Mouse (Mus musculus) activated CD4-positive, CD25-positive, alpha-beta regulatory T cell, adult 4 months (primary cell): ENCODE measurements around the gene Prrg2. TPM values are rescaled to one million over a fixed set of nuclear protein-coding genes. Genes with fewer than 3 reads are reported as not detected.

ENCODE experiments used
- ATAC-seq: one replicate; pipeline ENCODE4 v1.8.0; 2017
- polyA plus RNA-seq, 2 experiments: library from polyadenylated mRNA; unstranded; fragments of 100-300 nt; shearing (Covaris generic); gene quantifications; one replicate each; pipeline ENCODE4 v1.2.1; 2017

Gene Prrg2
- polyA plus RNA-seq, 2 experiments from 2014 or later, result 0.41 to 1.2 TPM

DNA sequence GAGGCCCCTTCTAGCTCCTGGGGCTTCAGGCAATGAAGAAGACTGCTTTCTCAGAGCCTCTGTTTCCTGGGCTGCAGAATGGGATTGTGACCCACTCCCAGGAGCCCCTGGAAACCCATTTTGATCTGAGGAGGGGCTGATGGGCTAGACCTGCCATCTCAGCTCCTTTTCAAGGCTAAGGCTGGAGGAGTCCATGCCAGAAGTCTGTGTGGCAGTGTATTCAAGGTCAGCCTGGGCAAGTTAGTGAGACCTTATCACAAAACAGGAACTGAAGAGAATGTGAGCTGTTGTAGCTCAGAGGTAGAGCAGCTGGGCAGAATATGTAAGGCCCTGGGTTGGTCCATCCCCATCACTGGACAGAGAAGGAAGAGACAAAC lies 5.5 kb downstream of the Prrg2 start:
- ATAC-seq, result no peak

DNA sequence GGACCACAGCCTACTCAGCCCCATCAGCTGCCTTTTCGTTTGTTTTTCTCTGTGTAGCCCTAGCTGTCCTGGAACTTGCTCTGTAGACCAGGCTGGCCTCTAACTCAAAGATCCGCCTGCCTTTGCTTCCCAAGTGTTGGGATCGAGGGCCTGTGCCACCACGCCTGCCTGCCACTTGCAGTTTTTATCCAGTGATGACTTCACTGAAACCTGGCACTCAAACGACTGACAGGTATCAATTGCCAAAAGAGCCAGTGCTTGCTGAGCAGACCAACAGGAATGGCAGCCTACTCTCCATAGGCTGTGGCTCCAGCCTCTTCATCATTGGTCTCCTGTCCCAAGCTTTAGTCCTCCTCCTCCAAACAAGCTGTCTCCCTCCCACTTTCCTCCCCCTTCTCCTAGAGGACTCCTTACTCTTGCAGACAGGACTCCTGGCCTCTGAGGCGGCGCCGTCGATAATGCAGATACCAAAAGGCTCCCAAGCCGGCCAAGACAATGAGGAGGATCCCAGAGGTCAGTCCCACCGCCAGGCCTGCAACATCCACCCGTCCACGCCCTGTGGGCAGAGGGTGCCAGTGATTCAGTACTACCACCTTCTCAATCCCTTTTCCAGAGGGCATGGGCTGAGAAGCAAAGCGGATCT lies 6.0 kb downstream of the Prrg2 start:
- ATAC-seq, result no peak

DNA sequence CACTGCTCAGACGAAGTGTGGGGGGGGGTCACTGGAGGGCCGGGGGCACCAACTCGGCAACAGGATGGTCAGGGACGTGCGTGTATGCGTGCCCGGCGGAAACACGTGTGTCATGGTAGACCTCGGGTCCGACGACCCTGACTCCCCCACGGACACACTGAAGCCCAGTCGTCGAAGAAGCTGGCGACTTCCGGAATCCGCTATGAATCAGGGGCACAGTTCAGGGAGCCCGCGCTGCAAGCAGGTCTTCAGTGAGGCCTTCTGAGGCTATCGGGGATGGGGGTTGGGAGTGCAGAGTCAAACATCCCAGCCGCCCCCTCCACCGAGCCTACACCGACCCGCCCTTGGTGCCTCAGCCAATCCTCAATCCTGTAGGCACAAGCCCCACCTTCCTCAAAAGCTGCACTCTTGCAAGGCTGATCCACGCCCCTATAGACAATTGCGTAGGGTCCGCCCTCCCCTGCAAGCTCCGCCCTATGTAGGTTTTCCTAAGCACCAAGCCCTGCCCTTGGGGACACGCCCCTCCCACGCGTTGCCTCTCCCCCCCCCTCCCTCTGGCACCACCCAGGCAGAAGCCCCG lies 8.5 kb downstream of the Prrg2 start:
- peak; percentile 92 for ATAC-seq

DNA sequence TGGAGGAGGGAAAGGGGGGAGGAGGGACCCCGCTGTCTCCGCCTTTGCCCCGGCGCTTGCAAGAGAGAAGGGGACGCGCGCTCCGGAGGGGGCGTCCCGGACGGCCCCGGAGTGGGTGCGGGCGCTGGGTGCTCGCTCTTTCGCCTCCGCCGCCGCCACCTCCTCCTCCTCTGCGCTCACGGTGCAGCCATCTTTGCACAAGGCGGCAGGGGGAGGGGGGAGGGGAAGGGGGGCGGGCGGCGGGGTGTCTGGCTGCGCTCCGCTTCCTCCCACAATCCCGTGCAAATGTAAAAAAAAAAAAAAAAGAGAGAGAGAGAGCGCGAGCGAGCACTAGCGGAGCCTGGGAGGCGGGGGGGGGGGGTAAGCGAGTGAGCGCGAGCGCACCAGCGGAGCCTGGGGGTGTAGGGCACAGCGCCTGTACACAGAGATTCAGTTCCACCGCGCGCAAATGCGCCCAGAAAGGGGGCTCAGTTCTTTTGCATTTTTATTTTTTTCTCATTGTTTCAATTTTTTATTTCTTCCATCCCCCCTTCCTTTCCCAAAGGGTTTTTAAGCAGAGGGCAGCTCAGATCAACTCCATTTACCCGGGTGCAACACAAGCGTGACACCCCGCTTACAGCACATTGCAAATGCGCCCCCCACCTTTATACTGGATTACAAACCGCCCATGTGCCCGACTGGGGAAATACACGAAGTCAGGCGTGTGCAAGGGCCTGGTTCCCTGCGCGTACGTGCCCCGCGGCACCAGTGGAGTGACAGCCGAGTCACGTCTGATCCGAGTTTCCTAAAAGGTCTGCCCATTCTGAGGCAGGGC lies 9.2 kb downstream of the Prrg2 start:
- ATAC-seq, result peak; percentile 45

DNA sequence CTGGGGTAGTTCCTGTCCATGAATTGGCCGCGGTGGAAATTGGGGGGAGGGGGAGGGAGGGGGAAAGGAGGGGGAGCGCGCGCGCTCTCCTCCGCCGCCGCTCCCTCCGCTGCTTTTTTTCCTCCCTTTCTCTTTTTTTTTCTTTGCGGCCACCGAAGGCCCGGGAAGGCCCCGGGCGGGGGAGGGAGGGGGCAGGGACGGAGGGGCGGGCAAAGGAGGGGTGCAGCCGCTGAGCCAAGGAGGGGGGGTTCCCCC lies 9.7 kb downstream of the Prrg2 start, which contains the start of gene Prr12:
Prr12 (minus strand) TSS at position 20 of the 255 bp plus-strand sequence.
- no peak for ATAC-seq

DNA sequence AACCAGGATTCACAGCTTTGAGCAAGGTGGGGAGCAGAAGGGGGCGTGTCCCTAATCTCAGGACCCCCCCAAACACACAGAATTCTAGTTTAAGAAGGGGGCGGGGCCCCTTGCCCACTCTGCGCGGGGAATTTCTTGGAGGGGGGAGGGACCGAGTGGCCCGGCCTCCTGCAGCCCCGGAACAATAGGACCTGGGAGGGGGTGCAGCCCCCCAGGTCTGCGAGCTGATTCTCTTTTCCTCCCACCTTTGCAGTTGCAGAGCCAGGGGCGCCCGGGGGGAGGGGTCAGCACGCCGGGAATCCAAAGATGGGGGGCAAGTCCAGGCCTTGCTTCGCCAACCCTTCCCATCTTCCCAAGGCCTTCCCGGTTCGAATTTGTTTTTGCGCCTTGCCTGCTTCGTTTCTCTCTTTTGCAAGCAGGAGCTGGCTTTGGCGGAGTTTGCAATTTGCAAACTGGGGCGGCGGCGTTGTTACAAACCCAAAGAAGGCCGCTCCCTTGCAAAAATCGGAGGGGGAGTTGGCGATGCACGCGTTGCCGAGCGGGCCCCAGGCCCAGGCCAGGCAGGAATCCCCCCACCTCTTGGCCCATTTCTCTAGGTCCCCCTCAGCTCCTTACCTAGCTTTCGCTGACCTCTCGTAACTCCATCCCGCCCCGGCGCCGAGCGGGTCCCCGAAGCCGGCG lies 10.2 kb downstream of the Prrg2 start:
- ATAC-seq, result no peak

DNA sequence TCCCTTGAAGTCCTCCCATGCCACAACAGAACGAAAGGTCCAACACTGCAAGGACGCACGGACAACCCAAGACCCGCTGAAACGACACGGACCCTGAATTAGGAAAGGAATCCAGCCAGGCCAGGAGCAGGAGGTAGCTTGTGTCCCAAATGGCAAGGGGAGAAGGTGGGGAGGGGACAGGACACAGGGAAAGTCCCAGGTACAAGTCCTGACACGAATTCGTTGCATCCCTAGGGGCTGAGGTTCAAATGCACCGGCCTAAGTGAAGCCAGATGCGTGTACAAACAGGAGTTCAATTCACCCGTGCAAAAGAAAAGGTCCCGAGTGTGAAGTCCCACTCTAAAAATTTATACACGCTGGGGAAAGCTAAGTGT lies 10.9 kb downstream of the Prrg2 start:
- ATAC-seq, result no peak

DNA sequence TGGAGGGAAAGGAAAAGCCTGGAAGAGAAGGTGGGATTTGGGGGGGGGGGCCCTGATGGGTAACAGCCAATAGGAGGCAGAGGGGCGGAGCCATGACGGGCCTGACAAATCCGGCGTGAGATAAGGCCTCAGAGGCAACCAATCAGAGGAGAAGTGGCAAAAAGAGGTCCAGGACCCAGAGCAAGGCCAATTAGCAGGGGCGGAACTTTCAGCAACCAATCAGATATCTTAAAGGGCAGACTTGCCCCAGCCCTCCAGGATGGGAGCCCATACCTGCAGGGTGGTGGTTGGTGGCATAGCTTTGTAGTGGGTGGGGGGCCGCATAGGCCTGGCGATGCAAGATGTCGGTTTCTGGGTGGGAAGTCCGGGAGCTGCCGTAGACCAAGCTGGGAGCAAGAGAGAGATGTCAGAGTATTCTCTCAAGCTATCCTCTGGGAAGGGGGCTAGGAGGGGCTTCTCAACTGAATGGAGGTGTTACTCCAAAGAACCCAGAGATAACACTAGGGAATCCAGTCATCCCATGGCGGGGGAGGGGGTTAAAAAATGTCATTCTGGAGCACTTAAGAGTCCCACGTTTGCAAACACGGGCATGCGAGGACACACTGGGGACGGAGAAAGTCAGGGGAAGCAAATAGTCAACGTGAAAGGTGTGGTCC lies 11.4 kb downstream of the Prrg2 start:
- no peak for ATAC-seq

DNA sequence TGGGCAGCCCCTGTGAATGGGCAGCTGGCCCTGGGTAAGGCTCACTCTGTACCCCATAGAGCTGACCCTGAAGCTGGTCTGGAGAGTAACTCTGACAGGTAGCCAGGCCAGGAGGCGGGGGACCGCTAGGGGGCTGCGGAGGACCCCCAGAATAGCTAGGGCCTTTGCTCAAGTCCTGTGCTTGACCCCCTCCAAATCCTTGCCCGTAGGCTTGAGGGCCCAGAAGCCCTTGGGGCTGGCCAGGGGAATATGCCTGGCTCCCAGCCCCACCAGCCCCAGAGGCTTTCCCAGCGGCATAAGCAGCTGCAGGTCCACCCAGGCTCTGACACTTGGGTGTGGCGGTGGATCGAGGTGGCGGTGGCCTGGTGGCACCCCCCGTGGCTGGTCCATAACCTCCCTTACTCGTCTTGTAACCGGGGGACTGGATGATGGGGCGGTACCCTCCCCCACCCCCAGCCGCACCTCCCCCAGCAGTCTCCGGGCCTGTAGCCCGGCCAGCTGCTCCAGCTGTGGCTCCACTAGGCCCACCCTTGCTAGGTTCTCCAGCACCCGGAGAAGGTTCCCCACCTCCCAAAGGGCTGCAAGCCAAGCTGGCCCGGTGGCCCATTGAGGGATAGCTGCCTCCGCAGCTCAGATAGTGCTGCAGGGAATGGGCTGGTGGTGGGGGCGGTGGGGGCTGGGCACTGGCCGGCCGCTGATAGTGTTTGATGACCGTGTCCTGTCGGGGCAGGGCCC lies 13.4 kb downstream of the Prrg2 start:
- no peak for ATAC-seq

DNA sequence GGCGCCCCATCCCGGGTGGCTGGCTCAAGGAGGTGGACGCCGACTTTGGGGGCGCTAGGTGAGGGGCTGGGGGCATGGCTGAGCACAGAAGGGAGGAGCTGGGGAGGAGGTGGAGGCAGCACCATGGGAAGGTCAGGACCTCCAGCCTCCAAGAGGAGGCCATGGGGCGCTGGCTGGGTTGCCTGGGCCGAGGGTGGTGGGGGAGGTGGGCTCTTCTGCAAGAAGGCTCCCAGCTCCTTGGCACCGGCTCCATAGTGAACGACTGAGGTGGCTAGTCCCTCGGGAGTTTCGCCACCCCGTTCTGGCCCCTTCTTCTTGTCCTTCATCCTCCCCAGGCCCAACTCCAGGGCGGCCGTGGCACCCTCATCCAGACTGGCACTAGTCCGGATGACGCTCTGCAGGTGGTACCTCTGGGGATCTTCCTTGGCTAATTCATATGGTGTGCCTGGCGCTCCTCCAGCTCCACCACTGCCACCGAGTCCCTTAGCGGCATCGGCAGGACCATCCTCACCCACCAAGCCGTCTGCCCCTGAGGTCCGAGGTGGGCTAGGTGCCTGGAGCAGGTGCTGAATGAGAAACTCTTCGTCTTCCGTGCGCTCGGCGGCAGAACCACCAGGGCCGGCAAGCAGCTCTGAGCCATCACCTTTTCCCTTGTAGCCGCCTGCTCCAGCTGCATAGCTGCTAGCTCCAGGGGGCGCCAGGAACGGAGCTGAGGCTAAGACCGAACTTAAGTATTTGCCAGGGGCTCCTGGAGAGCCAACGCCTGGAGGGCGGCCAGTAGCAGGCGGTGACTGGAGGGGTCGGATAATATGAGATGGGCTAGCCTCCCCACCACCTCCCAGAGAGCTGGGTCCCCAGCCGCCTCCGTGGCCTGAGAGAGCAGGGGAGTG lies 14.2 kb downstream of the Prrg2 start:
- no peak for ATAC-seq

DNA sequence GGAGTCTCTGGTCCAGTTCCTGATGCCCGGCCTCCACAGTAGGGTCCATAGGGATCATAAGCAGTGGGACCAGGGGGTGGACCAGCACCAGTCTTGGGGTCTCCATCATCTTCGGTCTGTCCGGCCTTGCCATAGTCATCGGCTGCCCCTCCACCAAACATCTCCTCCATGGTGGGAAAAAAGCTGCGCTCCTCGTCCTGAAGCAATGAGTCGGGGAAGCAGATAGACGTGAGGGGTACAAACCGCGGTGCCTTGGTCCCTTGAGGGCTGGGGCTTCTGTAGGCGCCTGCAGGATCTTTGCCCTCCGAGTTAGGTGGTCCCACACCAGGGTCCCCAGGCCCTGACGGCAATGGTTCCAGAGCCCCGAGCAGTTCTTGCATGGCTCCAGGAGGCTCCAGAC lies 15.0 kb downstream of the Prrg2 start:
- no peak for ATAC-seq

DNA sequence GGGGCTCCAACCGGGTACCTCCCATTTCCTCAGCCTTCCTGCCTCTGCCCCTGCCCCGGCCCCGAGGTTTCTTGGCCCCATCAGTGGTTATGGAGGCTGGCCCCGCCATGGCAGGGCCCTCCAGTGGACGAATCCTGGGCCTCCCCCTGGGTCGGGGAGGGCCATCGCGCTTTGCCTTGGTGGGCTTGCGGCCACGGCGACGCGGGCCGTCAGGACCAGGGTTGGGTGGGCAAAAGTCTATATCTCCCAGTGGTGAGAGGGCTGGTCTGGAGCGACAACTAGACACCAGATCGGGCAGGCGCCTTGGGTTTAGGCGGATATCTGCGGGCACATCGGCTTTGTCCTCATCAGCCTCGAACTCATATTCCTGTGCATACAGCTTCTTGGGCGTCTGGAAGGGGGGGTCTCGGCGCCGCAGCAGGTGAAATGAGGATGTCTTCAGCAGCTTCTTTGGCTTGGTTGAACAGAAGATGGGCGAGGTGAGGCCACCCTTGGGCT lies 15.6 kb downstream of the Prrg2 start:
- no peak for ATAC-seq

DNA sequence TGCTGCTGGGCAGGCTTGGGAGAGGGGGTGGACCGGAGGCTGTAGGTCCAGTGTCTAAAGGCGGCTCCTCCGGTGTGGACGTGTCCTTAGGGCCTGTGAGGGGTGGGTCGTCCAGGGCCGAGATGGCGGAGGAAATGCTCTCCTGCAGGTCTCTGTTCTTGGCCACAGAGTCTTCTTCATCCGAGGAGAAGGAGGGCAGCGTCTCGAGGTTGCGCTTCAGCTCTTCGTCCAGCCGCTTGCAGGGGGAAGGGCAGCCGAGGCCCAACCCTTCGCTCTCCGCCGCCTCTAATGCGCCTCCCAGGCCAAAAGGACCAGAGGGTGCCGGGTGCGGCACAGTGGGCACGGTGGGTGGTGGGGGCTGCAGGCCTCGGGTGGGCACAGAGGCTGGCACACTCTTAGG lies 16.7 kb downstream of the Prrg2 start:
- ATAC-seq, result no peak

DNA sequence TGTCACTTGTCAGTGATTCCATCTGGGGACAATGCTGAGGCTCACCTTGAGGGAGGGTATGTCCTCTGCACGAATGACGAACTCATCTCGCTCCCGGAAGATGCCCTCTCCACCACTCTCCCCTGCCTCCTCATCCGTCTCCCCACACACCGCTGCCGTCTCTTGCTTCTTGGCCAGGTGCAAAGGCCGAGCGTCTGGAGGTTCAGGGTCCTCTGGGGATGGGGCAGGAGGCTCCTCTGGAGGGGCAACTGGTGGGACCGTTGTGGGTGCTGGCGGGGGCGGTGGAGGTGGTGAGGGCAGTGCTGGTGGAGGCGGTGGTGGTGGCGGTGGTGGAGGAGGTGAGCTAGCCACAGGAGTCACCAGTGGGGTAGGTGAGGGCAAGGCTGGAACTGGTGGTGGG lies 19.2 kb downstream of the Prrg2 start:
- no peak for ATAC-seq

DNA sequence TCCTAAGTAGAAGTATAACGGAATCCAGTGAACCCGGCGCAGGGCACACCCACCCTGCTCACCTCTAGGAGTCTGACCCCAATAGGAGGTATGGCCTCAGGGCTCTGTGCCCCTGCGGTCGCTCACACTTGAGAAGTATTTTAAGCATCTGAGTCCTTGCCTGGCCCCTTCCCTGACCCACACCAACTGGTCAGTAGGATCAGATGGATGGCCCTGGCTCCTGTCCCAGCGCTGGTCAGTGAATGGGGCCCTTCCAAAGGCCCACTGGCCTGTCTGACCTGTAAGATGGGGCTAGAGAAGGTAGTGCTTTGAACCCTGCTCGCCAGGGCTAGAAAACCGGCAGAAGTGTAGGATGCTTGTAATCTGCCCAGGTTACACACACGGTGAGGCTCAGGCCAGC lies 21.6 kb downstream of the Prrg2 start:
- ATAC-seq, result no peak

DNA sequence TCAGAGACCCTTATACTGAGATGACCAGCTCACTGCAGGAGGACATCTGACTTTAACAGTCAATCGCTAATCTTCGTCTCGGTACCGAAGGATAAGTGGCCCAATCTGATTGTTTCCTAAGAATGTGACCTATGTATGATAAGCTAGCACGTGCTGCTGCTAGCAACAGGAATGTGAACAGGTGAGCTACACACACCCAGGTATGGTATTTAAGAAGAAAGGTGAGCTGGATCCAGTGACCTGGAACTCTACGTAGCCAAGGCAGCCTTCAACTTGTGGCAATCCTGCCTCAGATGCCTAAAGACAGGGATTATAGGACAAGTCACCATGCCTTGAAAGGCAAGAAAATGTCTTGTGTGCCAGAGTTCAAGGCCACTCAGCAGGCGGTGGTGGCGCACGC lies 24.1 kb downstream of the Prrg2 start:
- no peak for ATAC-seq

DNA sequence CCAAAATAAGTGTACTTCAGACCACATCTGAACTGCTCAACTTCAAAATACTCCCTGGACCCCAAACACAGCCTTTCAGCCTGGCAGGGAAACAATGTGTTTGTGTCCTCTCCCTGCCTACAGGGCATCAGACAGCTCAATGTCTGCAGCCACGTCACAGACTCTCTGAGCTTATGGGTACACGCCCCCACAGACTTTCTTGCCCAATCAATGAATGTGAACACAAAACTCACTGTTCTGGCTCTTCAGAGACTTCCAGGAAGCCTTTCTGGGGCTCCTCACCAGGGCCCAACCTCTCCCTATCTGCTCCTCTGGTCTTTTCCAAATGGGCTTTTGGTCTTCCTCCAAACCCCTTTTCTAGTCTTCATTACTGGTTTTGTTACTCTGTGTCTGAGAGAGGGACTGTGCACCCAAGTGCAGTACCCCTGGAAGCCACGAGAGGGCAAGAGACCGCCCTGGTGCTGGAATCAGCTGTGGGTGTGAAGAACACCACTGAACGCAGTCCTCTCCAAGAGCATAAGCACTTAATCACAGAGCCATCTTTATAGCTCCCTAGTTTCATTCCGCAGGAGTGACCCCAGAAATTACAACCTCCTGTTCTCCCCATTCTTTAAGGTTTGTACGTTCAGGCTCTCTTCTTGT lies 24.6 kb downstream of the Prrg2 start:
- peak; percentile 65 for ATAC-seq

DNA sequence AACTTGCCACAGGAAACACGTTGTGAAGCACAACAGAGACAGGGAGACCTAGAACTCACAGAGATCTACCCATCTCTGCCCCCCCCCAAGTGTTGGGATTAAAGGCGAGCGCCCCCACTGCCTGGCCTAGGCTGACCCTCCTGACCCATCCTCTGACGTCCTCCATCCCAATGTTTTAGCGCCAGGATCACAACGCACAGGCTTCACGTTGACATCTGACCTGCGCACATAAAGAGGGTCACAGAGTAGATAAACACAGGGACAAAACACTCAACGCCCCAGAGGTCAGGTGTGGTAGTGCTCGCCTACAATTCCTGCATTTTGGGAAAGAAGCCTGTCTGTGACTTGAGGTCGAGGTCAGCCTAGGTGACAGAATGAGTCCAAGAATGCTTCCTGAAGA lies 25.8 kb downstream of the Prrg2 start:
- no peak for ATAC-seq

DNA sequence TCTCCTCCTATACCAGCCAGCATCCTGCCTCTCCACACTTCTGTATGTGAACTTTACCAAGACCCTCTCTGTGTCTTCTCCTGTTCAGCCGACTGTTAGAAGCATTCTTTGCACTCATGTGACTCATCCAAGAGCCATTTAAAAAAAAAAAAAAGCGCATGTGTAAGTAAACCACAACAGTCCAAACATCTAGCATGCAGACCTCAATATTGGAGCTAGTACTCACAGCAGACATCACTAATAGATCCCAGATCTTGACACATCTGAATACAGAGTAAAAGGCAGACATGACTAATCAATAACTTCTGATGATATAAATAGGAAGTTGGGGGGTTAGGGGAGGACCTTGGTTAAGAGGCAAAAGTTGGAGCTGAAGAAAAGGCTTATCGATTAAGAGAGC lies 26.8 kb downstream of the Prrg2 start:
- ATAC-seq, result no peak

DNA sequence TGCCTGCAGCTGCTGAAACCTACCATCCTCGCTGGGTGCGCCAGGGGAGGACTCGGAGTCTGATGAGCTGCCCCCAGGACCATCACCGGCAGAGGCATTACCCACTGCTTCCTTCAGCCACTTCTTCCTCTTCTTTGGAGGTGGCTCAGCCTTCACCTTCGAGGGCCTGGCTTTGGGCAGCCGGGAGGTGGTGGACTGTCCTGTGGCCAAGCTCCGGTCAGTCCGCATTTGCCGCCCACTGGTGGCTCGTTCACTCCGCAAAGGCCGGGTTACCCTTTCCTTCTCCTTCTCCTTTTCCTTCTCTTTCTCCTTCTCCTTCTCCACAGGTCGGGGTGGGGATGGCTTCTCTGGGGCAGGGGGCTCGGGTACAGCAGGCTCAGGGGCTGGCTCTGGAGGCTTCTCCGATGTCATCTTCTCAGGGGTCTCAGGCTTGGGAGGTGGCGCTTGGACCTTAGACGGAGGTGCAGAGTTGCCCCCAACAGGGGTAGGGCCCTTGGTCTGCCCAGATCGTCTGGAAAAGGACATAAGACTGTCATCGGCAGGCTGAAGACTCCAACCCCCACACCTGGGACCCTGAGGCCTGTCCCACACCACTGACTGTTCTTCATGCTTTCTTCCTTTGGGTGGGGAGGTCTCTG lies 28.6 kb downstream of the Prrg2 start:
- no peak for ATAC-seq
